Mouse (Mus musculus): Measurements from ENCODE around the gene Auts2. TPM values are rescaled to one million over a fixed set of nuclear protein-coding genes. Genes with fewer than 3 reads are reported as not detected.
A peak's percentile ranks its signal among the peaks of the same experiment; 100 is the strongest.

The Auts2 gene
- polyA plus RNA-seq, 1 experiment from 2014 or later = 17.9 TPM

GRCm38 (mm10) chr5:131557591-131558385 lies 985.4 kb downstream of the Auts2 start:
- 55% methylated on average over 14 of the region's 14 CpGs for WGBS
- H3K4me1 ChIP-seq (ENCODE audit: insufficient read depth, low read length) = peaks cover 11% of the 10 kb centered on the region; the same call in 1 of the 2 replicates

GRCm38 (mm10) chr5:131548932-131549563 lies 994.1 kb downstream of the Auts2 start:
- ATAC-seq (ENCODE audit: low FRiP score, low TSS enrichment) = peak; percentile 51
- WGBS = 12% methylated on average over 17 of the region's 17 CpGs
- Histone ChIP-seq H3K4me2 (replicated peaks; ENCODE audit: low read depth, low read length) (peak overlapping the region; percentile 33), H3K9ac (replicated peaks; ENCODE audit: low read length) (no peak overlapping the region), H3K27me3 (ENCODE audit: insufficient read depth, low read length) (peaks cover 5% of the 10 kb centered on the region), H3K27ac (ENCODE audit: low read length) (no peak overlapping the region), H3K9me3 (ENCODE audit: low read length) (no peaks in the 10 kb centered on the region), H3K4me3 (ENCODE audit: low read length) (no peak overlapping the region), H3K4me1 (ENCODE audit: insufficient read depth, low read length) (peaks cover 16% of the 10 kb centered on the region), H3K36me3 (ENCODE audit: insufficient read depth, low read length) (no peaks in the 10 kb centered on the region)

More at GRCm38 (mm10) chr5:131557591-131558385, 985.4 kb downstream of the Auts2 start:
- no peaks in the 10 kb centered on the region for H3K36me3 ChIP-seq (ENCODE audit: insufficient read depth, low read length)
- H3K27ac ChIP-seq (ENCODE audit: low read length) = no peak overlapping the region
- 0 out of 2 replicates have a peak, but pooled peaks have one; percentile 46 for ATAC-seq (ENCODE audit: low FRiP score, low TSS enrichment)
- H3K4me2 ChIP-seq (replicated peaks; ENCODE audit: low read depth, low read length) = no peak overlapping the region
- no peak overlapping the region for H3K4me3 ChIP-seq (ENCODE audit: low read length)
- no peaks in the 10 kb centered on the region for H3K27me3 ChIP-seq (ENCODE audit: insufficient read depth, low read length)
- H3K9ac ChIP-seq (replicated peaks; ENCODE audit: low read length) = no peak overlapping the region
- no peaks in the 10 kb centered on the region for H3K9me3 ChIP-seq (ENCODE audit: low read length)

- H3K36me3 ChIP-seq (ENCODE audit: insufficient read depth, low read length) = no peaks in the 10 kb centered on the region
- 70% methylated on average over 6 of the region's 6 CpGs for WGBS
- no peak overlapping the region for H3K27ac ChIP-seq (ENCODE audit: low read length)
- H3K4me2 ChIP-seq (replicated peaks; ENCODE audit: low read depth, low read length) = no peak overlapping the region
- peaks cover 5% of the 10 kb centered on the region; the same call in 1 of the 2 replicates for H3K9me3 ChIP-seq (ENCODE audit: low read length)
- H3K9ac ChIP-seq (replicated peaks; ENCODE audit: low read length) = no peak overlapping the region
- H3K4me1 ChIP-seq (ENCODE audit: insufficient read depth, low read length) = peaks cover 16% of the 10 kb centered on the region
- H3K4me3 ChIP-seq (ENCODE audit: low read length) = no peak overlapping the region
- peaks cover 5% of the 10 kb centered on the region for H3K27me3 ChIP-seq (ENCODE audit: insufficient read depth, low read length)
- ATAC-seq (ENCODE audit: low FRiP score, low TSS enrichment) = no peak
These were observed 995.2 kb downstream of the Auts2 start for GRCm38 (mm10) chr5:131547926-131548325.

- Histone ChIP-seq H3K27ac (ENCODE audit: low read length) (no peak overlapping the region), H3K4me1 (ENCODE audit: insufficient read depth, low read length) (peaks cover 16% of the 10 kb centered on the region), H3K36me3 (ENCODE audit: insufficient read depth, low read length) (no peaks in the 10 kb centered on the region), H3K9me3 (ENCODE audit: low read length) (peaks cover 5% of the 10 kb centered on the region; the same call in 1 of the 2 replicates), H3K9ac (replicated peaks; ENCODE audit: low read length) (no peak overlapping the region), H3K27me3 (ENCODE audit: insufficient read depth, low read length) (peaks cover 5% of the 10 kb centered on the region), H3K4me3 (ENCODE audit: low read length) (no peak overlapping the region), H3K4me2 (replicated peaks; ENCODE audit: low read depth, low read length) (no peak overlapping the region)
- WGBS = 73% methylated on average over 1 of the region's 1 CpGs
- ATAC-seq (ENCODE audit: low FRiP score, low TSS enrichment) = no peak
These were observed 996.7 kb downstream of the Auts2 start for GRCm38 (mm10) chr5:131546414-131546813.

- H3K9me3 ChIP-seq (ENCODE audit: low read length) = peaks cover 5% of the 10 kb centered on the region; the same call in 1 of the 2 replicates
- ATAC-seq (ENCODE audit: low FRiP score, low TSS enrichment) = no peak
- no peak overlapping the region for H3K4me3 ChIP-seq (ENCODE audit: low read length)
- no peak overlapping the region for H3K27ac ChIP-seq (ENCODE audit: low read length)
- no peak overlapping the region for H3K9ac ChIP-seq (replicated peaks; ENCODE audit: low read length)
- peaks cover 5% of the 10 kb centered on the region for H3K27me3 ChIP-seq (ENCODE audit: insufficient read depth, low read length)
- no peak overlapping the region for H3K4me2 ChIP-seq (replicated peaks; ENCODE audit: low read depth, low read length)
- peaks cover 15% of the 10 kb centered on the region for H3K4me1 ChIP-seq (ENCODE audit: insufficient read depth, low read length)
- H3K36me3 ChIP-seq (ENCODE audit: insufficient read depth, low read length) = no peaks in the 10 kb centered on the region
- 32% methylated on average over 7 of the region's 7 CpGs for WGBS
These were observed 998.8 kb downstream of the Auts2 start for GRCm38 (mm10) chr5:131544381-131544780.

GRCm38 (mm10) chr5:131538311-131538915 lies 1004.7 kb downstream of the Auts2 start:
- ATAC-seq (ENCODE audit: low FRiP score, low TSS enrichment) = peak; percentile 91
- Histone ChIP-seq H3K27ac (ENCODE audit: low read length) (peak overlapping the region; percentile 81), H3K27me3 (ENCODE audit: insufficient read depth, low read length) (0 out of 2 replicates have a peak, but pooled peaks cover 2% of the 10 kb centered on the region), H3K9me3 (ENCODE audit: low read length) (no peaks in the 10 kb centered on the region), H3K9ac (replicated peaks; ENCODE audit: low read length) (peak overlapping the region; percentile 94), H3K36me3 (ENCODE audit: insufficient read depth, low read length) (no peaks in the 10 kb centered on the region), H3K4me3 (ENCODE audit: low read length) (peak overlapping the region; percentile 84), H3K4me2 (replicated peaks; ENCODE audit: low read depth, low read length) (peak overlapping the region; percentile 78), H3K4me1 (ENCODE audit: insufficient read depth, low read length) (peaks cover 20% of the 10 kb centered on the region)
- WGBS = under 1% methylated on average over 66 of the region's 68 CpGs

- no peaks in the 10 kb centered on the region for H3K9me3 ChIP-seq (ENCODE audit: low read length)
- peaks cover 2% of the 10 kb centered on the region; the same call in 1 of the 2 replicates for H3K36me3 ChIP-seq (ENCODE audit: insufficient read depth, low read length)
- peak overlapping the region; percentile 78 for H3K4me2 ChIP-seq (replicated peaks; ENCODE audit: low read depth, low read length)
- H3K27ac ChIP-seq (ENCODE audit: low read length) = peak overlapping the region; percentile 81
- peak overlapping the region; percentile 84 for H3K4me3 ChIP-seq (ENCODE audit: low read length)
- H3K4me1 ChIP-seq (ENCODE audit: insufficient read depth, low read length) = peaks cover 20% of the 10 kb centered on the region
- peak; percentile 58 for ATAC-seq (ENCODE audit: low FRiP score, low TSS enrichment)
- under 1% methylated on average over 39 of the region's 48 CpGs for WGBS
- peak overlapping the region; percentile 94 for H3K9ac ChIP-seq (replicated peaks; ENCODE audit: low read length)
- peaks cover 2% of the 10 kb centered on the region; the same call in 1 of the 2 replicates for H3K27me3 ChIP-seq (ENCODE audit: insufficient read depth, low read length)
These were observed 1005.3 kb downstream of the Auts2 start for GRCm38 (mm10) chr5:131537831-131538310.

GRCm38 (mm10) chr5:131537155-131537830 lies 1005.9 kb downstream of the Auts2 start:
- Histone ChIP-seq H3K9me3 (ENCODE audit: low read length) (no peaks in the 10 kb centered on the region), H3K9ac (replicated peaks; ENCODE audit: low read length) (peak overlapping the region; percentile 94), H3K27me3 (ENCODE audit: insufficient read depth, low read length) (peaks cover 2% of the 10 kb centered on the region; the same call in 1 of the 2 replicates), H3K4me1 (ENCODE audit: insufficient read depth, low read length) (peaks cover 20% of the 10 kb centered on the region), H3K27ac (ENCODE audit: low read length) (peak overlapping the region; percentile 81), H3K36me3 (ENCODE audit: insufficient read depth, low read length) (peaks cover 3% of the 10 kb centered on the region; the same call in 1 of the 2 replicates), H3K4me3 (ENCODE audit: low read length) (peak overlapping the region; percentile 84), H3K4me2 (replicated peaks; ENCODE audit: low read depth, low read length) (peak overlapping the region; percentile 78)
- ATAC-seq (ENCODE audit: low FRiP score, low TSS enrichment) = peak; percentile 77
- 0% methylated on average over 44 of the region's 44 CpGs for WGBS

- Histone ChIP-seq H3K4me1 (ENCODE audit: insufficient read depth, low read length) (peaks cover 20% of the 10 kb centered on the region), H3K4me2 (replicated peaks; ENCODE audit: low read depth, low read length) (peak overlapping the region; percentile 78), H3K27ac (ENCODE audit: low read length) (no peak overlapping the region), H3K9me3 (ENCODE audit: low read length) (no peaks in the 10 kb centered on the region), H3K4me3 (ENCODE audit: low read length) (peak overlapping the region; percentile 84), H3K9ac (replicated peaks; ENCODE audit: low read length) (no peak overlapping the region), H3K27me3 (ENCODE audit: insufficient read depth, low read length) (peaks cover 2% of the 10 kb centered on the region; the same call in 1 of the 2 replicates), H3K36me3 (ENCODE audit: insufficient read depth, low read length) (peaks cover 3% of the 10 kb centered on the region; the same call in 1 of the 2 replicates)
- no peak for ATAC-seq (ENCODE audit: low FRiP score, low TSS enrichment)
- 62% methylated on average over 6 of the region's 6 CpGs for WGBS
These were observed 1007.4 kb downstream of the Auts2 start for GRCm38 (mm10) chr5:131535752-131536151.

All from kidney, embryonic 16.5 days (tissue).